Mouse (Mus musculus) CH12.LX (cell line): Measurements from ENCODE around the gene Gng12. TPM values are rescaled to one million over a fixed set of nuclear protein-coding genes. Genes with fewer than 3 reads are reported as not detected.

Experiments
- DNase-seq: peaks from one replicate; pipeline ENCODE4 v3.0.0-alpha.2; 2013; ENCODE audit errors: extremely low read depth
- H3K27ac ChIP-seq: 2 replicates; pipeline ENCODE4 v1.5.1; 2012; ENCODE audit warnings: low read depth, mild to moderate bottlenecking, control low read depth, moderate library complexity; ENCODE audit not compliant: insufficient read depth
- H3K27me3 ChIP-seq: replicated peaks from 2 replicates; pipeline ENCODE3; 2012; ENCODE audit warnings: inconsistent platforms
- H3K36me3 ChIP-seq, 2 experiments: replicated peaks in 1 of 2; 2 replicates each; pipeline versions ENCODE3 to v1.6.1; 2012; ENCODE audit warnings: inconsistent platforms in 1 of 2, low read length in 1 of 2, mild to moderate bottlenecking in 1 of 2, mixed read lengths in 1 of 2, moderate library complexity in 1 of 2; ENCODE audit not compliant: control insufficient read depth in 1 of 2, insufficient read depth in 1 of 2
- H3K4me1 ChIP-seq, 2 experiments: 2 replicates each; pipeline ENCODE4 v1.6.1; 2012; ENCODE audit warnings: inconsistent platforms in 1 of 2, moderate library complexity in 1 of 2; ENCODE audit not compliant: insufficient read depth in 2 of 2, control insufficient read depth in 1 of 2
- H3K4me2 ChIP-seq: 2 replicates; pipeline ENCODE4 v1.6.1; 2012; ENCODE audit warnings: low read depth, mild to moderate bottlenecking, control low read depth; ENCODE audit not compliant: poor library complexity, insufficient read depth, severe bottlenecking
- H3K4me3 ChIP-seq, 3 experiments: fragments of 150-350 bp in 1 of 3; sonication (generic) in 1 of 3; replicated peaks in 1 of 3; 2 replicates each; pipeline versions ENCODE3 to v1.5.1; 2011 to 2012; ENCODE audit warnings: low read depth in 2 of 3, low read length in 2 of 3, mild to moderate bottlenecking in 2 of 3, moderate library complexity in 2 of 3, control low read depth in 1 of 3, improper control_type of control experiment in 1 of 3, inconsistent platforms in 1 of 3, mixed read lengths in 1 of 3; ENCODE audit not compliant: poor library complexity in 1 of 3
- H3K79me2 ChIP-seq: replicated peaks from 2 replicates; pipeline ENCODE4 v1.6.1; 2012; ENCODE audit warnings: mild to moderate bottlenecking, moderate library complexity; ENCODE audit not compliant: control insufficient read depth, poor library complexity, insufficient read depth, severe bottlenecking; ENCODE audit errors: extremely low read depth
- H3K9ac ChIP-seq: 2 replicates; pipeline ENCODE4 v1.6.1; 2012; ENCODE audit warnings: low read depth, mild to moderate bottlenecking, control low read depth, moderate library complexity; ENCODE audit not compliant: insufficient read depth
- H3K9me3 ChIP-seq: replicated peaks from 2 replicates; pipeline ENCODE3; 2012; ENCODE audit warnings: low read length, inconsistent platforms, mixed read lengths
- BHLHE40 ChIP-seq: IDR thresholded peaks from 2 replicates; pipeline ENCODE4 v1.6.1; 2011; ENCODE audit warnings: mild to moderate bottlenecking, low read depth, low read length, improper control_type of control experiment
- CHD1 ChIP-seq: IDR thresholded peaks from 2 replicates; pipeline ENCODE4 v1.6.1; 2012; ENCODE audit warnings: low read depth, low read length, improper control_type of control experiment, inconsistent platforms
- CHD2 ChIP-seq: IDR thresholded peaks from 2 replicates; pipeline ENCODE4 v1.6.1; 2011; ENCODE audit warnings: low read length, improper control_type of control experiment
- CTCF ChIP-seq, 2 experiments: IDR thresholded peaks in 1 of 2; conservative IDR thresholded peaks in 1 of 2; 2 replicates each; pipeline ENCODE4 v1.5.1; 2011 to 2012; ENCODE audit warnings: low read depth in 2 of 2, low read length in 2 of 2, improper control_type of control experiment in 1 of 2, inconsistent platforms in 1 of 2, mild to moderate bottlenecking in 1 of 2, moderate library complexity in 1 of 2
- E2F4 ChIP-seq: IDR thresholded peaks from 2 replicates; pipeline ENCODE4 v1.6.1; 2011; ENCODE audit warnings: low read depth, low read length, improper control_type of control experiment; ENCODE audit not compliant: insufficient replicate concordance
- ELF1 ChIP-seq: IDR thresholded peaks from 2 replicates; pipeline ENCODE4 v1.6.1; 2014; ENCODE audit warnings: low read depth, mild to moderate bottlenecking, inconsistent platforms, low read length, improper control_type of control experiment
- EP300 ChIP-seq: IDR thresholded peaks from 2 replicates; pipeline ENCODE4 v1.6.1; 2011; ENCODE audit warnings: low read length, improper control_type of control experiment
- ETS1 ChIP-seq: conservative IDR thresholded peaks from 2 replicates; pipeline ENCODE4 v1.6.1; 2012; ENCODE audit warnings: low read depth, mild to moderate bottlenecking, inconsistent platforms, low read length, improper control_type of control experiment, moderate library complexity
- GABPA ChIP-seq: IDR thresholded peaks from 2 replicates; pipeline ENCODE4 v1.6.1; 2012; ENCODE audit warnings: low read depth, low read length, improper control_type of control experiment, inconsistent platforms; ENCODE audit not compliant: insufficient replicate concordance
- HCFC1 ChIP-seq: IDR thresholded peaks from 2 replicates; pipeline ENCODE4 v1.6.1; 2012; ENCODE audit warnings: low read depth, mild to moderate bottlenecking, inconsistent platforms, low read length, improper control_type of control experiment
- IRF4 ChIP-seq: IDR thresholded peaks from 2 replicates; pipeline ENCODE4 v1.6.1; 2014; ENCODE audit warnings: low read depth, mild to moderate bottlenecking, inconsistent platforms, low read length, improper control_type of control experiment
- JUN ChIP-seq: IDR thresholded peaks from 2 replicates; pipeline ENCODE4 v1.6.1; 2011; ENCODE audit warnings: low read depth, mild to moderate bottlenecking, low read length, improper control_type of control experiment, moderate library complexity; ENCODE audit not compliant: insufficient read depth
- JUND ChIP-seq: conservative IDR thresholded peaks from 2 replicates; pipeline ENCODE4 v1.6.1; 2011; ENCODE audit warnings: low read depth, low read length, improper control_type of control experiment
- KAT2A ChIP-seq: IDR thresholded peaks from 2 replicates; pipeline ENCODE4 v1.6.1; 2012; ENCODE audit warnings: low read length, improper control_type of control experiment, inconsistent platforms; ENCODE audit not compliant: insufficient replicate concordance
- MAFK ChIP-seq: IDR thresholded peaks from 2 replicates; pipeline ENCODE4 v1.6.1; 2011; ENCODE audit warnings: low read length, improper control_type of control experiment; ENCODE audit not compliant: insufficient replicate concordance
- MAX ChIP-seq: IDR thresholded peaks from 2 replicates; pipeline ENCODE4 v1.6.1; 2011; ENCODE audit warnings: low read length, improper control_type of control experiment
- MAZ ChIP-seq: IDR thresholded peaks from 2 replicates; pipeline ENCODE4 v1.6.1; 2012; ENCODE audit warnings: low read depth, mild to moderate bottlenecking, inconsistent platforms, low read length, improper control_type of control experiment, moderate library complexity
- MEF2A ChIP-seq: IDR thresholded peaks from 2 replicates; pipeline ENCODE4 v1.6.1; 2014; ENCODE audit warnings: low read depth, mild to moderate bottlenecking, inconsistent platforms, low read length, improper control_type of control experiment, borderline replicate concordance
- MXI1 ChIP-seq: IDR thresholded peaks from 2 replicates; pipeline ENCODE4 v1.6.1; 2011; ENCODE audit warnings: mild to moderate bottlenecking, low read depth, low read length, improper control_type of control experiment
- MYC ChIP-seq: IDR thresholded peaks from 2 replicates; pipeline ENCODE4 v1.6.1; 2011; ENCODE audit warnings: low read depth, mild to moderate bottlenecking, improper control_type of control experiment, low read length
- NELFE ChIP-seq: IDR thresholded peaks from 2 replicates; pipeline ENCODE4 v1.6.1; 2011; ENCODE audit warnings: low read depth, low read length, improper control_type of control experiment
- NRF1 ChIP-seq: IDR thresholded peaks from 2 replicates; pipeline ENCODE4 v1.6.1; 2014; ENCODE audit warnings: low read depth, mild to moderate bottlenecking, inconsistent platforms, low read length, improper control_type of control experiment, moderate library complexity
- PAX5 ChIP-seq: IDR thresholded peaks from 2 replicates; pipeline ENCODE4 v1.6.1; 2012; ENCODE audit warnings: low read length, inconsistent platforms, mixed read lengths
- POLR2A ChIP-seq: IDR thresholded peaks from 2 replicates; pipeline ENCODE4 v1.6.1; 2011; ENCODE audit warnings: low read depth, mild to moderate bottlenecking, improper control_type of control experiment, low read length
- POLR2AphosphoS2 ChIP-seq: IDR thresholded peaks from 2 replicates; pipeline ENCODE4 v1.6.1; 2011; ENCODE audit warnings: low read depth, low read length, improper control_type of control experiment
- RAD21 ChIP-seq: IDR thresholded peaks from 2 replicates; pipeline ENCODE4 v1.6.1; 2011; ENCODE audit warnings: low read depth, mild to moderate bottlenecking, low read length, improper control_type of control experiment, moderate library complexity
- RCOR1 ChIP-seq: conservative IDR thresholded peaks from 2 replicates; pipeline ENCODE4 v1.6.1; 2012; ENCODE audit warnings: low read depth, mild to moderate bottlenecking, inconsistent platforms, low read length, improper control_type of control experiment
- SIN3A ChIP-seq: IDR thresholded peaks from 2 replicates; pipeline ENCODE4 v1.6.1; 2012; ENCODE audit warnings: low read length, improper control_type of control experiment, inconsistent platforms
- SMC3 ChIP-seq: IDR thresholded peaks from 2 replicates; pipeline ENCODE4 v1.6.1; 2011; ENCODE audit warnings: low read depth, low read length, improper control_type of control experiment
- TBP ChIP-seq: conservative IDR thresholded peaks from 2 replicates; pipeline ENCODE4 v1.6.1; 2011; ENCODE audit warnings: low read depth, low read length, improper control_type of control experiment
- TCF12 ChIP-seq: IDR thresholded peaks from 2 replicates; pipeline ENCODE4 v1.6.1; 2014; ENCODE audit warnings: low read depth, mild to moderate bottlenecking, inconsistent platforms, low read length, improper control_type of control experiment
- UBTF ChIP-seq: IDR thresholded peaks from 2 replicates; pipeline ENCODE4 v1.6.1; 2012; ENCODE audit warnings: low read depth, mild to moderate bottlenecking, inconsistent platforms, low read length, improper control_type of control experiment, moderate library complexity
- USF1 ChIP-seq: IDR thresholded peaks from 2 replicates; pipeline ENCODE4 v1.6.1; 2014; ENCODE audit warnings: low read depth, mild to moderate bottlenecking, inconsistent platforms, low read length, improper control_type of control experiment
- USF2 ChIP-seq: conservative IDR thresholded peaks from 2 replicates; pipeline ENCODE4 v1.6.1; 2011; ENCODE audit warnings: low read depth, low read length, improper control_type of control experiment
- ZC3H11A ChIP-seq: IDR thresholded peaks from 2 replicates; pipeline ENCODE4 v1.6.1; 2012; ENCODE audit warnings: low read depth, mild to moderate bottlenecking, inconsistent platforms, low read length, improper control_type of control experiment
- ZKSCAN1 ChIP-seq: IDR thresholded peaks from 2 replicates; pipeline ENCODE4 v1.6.1; 2012; ENCODE audit warnings: low read depth, inconsistent platforms, low read length, improper control_type of control experiment, borderline replicate concordance
- ZMIZ1 ChIP-seq: IDR thresholded peaks from 2 replicates; pipeline ENCODE4 v1.6.1; 2012; ENCODE audit warnings: low read depth, mild to moderate bottlenecking, inconsistent platforms, low read length, improper control_type of control experiment
- ZNF384 ChIP-seq: IDR thresholded peaks from 2 replicates; pipeline ENCODE4 v1.6.1; 2012; ENCODE audit warnings: low read depth, low read length, improper control_type of control experiment, inconsistent platforms
- dilution Hi-C: fragments of 300-500 bp; cut with MboI; formaldehyde crosslinking; loops from 2 replicates; pipeline ENCODE4 v1.14.3; 2020; ENCODE audit warnings: low sequenced_read_pairs; ENCODE audit not compliant: extremely low pct_unique_long_range_greater_than_20kb, extremely low pct_ligation_motif_present
- in situ Hi-C: fragments of 300-500 bp; cut with MboI; formaldehyde crosslinking; loops from 3 replicates; pipeline ENCODE4 v1.14.3; 2019; ENCODE audit warnings: low sequenced_read_pairs, low pct_ligation_motif_present, low pct_unique_long_range_greater_than_20kb, mixed read lengths
- polyA plus RNA-seq: library from polyadenylated mRNA; unstranded; fragments of >175 nt; gene quantifications from 2 replicates; pipeline ENCODE4 v1.2.1, GENCODE M21; 2012; ENCODE audit warnings: low read depth; ENCODE audit not compliant: insufficient read length
- total RNA-seq, 2 experiments: library from RNA; depleted of rRNA; stranded (reverse); fragments of 300-350 nt in 1 of 2; fragments of >200 nt in 1 of 2; gene quantifications; 2 replicates each; pipeline ENCODE4 v1.2.3; 2012 to 2014

Gene Gng12
- total and polyA plus RNA-seq, 3 experiments, result 3.9 to 20.8 (median 12.2) TPM

- in situ Hi-C loops, result no loop called here
- peak overlapping the region in 2 of 3 experiments; percentile 17 to 30 for H3K4me3 ChIP-seq
- H3K27ac ChIP-seq, result peak overlapping the region; percentile 76
- no peaks in the 10 kb centered on the region for H3K9me3 ChIP-seq
- DNase-seq, result peak; percentile 83
- peak overlapping the region; percentile 50 for H3K9ac ChIP-seq
- no peaks in the 10 kb centered on the region for H3K79me2 ChIP-seq
- H3K27me3 ChIP-seq, result no peaks in the 10 kb centered on the region
- H3K36me3 ChIP-seq, result no peaks in the 10 kb centered on the region
- dilution Hi-C loops, result no loop called here
- H3K4me1 ChIP-seq, result peaks cover 9 to 47% of the 10 kb centered on the region in 2 experiments; a peak in 3 of 4 replicates
- no peak for TF ChIP-seq ZKSCAN1
- TF ChIP-seq NELFE, result no peak; the same call in 1 of the 2 replicates
- peak; percentile 11; the same call in 1 of the 2 replicates for TF ChIP-seq MAX
- TF ChIP-seq TCF12, result peak; percentile 64; the same call in 1 of the 2 replicates
- no peak for TF ChIP-seq KAT2A
- TF ChIP-seq ZNF384, result no peak
- TF ChIP-seq CHD2, result peak; percentile 24; the same call in 1 of the 2 replicates
- no peak for TF ChIP-seq SMC3
- no peak for TF ChIP-seq TBP
- no peak for TF ChIP-seq JUND
- no peak for TF ChIP-seq POLR2A
- peak; percentile 35 for TF ChIP-seq EP300
- no peak for TF ChIP-seq PAX5
- no peak for TF ChIP-seq MYC
- no peak for TF ChIP-seq HCFC1
- no peak for TF ChIP-seq JUN
- TF ChIP-seq BHLHE40, result peak; percentile 58
- TF ChIP-seq ZC3H11A, result no peak
- TF ChIP-seq USF1, result no peak
- TF ChIP-seq MAZ, result 0 out of 2 replicates have a peak, but pooled peaks have one; percentile 42
- no peak for TF ChIP-seq RAD21
- TF ChIP-seq ZMIZ1, result no peak
- no peak for TF ChIP-seq USF2
- peak; percentile 22; the same call in 1 of the 2 replicates for TF ChIP-seq ELF1
- no peak for TF ChIP-seq CHD1
- no peak; the same call in 1 of the 2 replicates for TF ChIP-seq MXI1
- TF ChIP-seq IRF4, result no peak
- peak; percentile 54 for TF ChIP-seq ETS1
- TF ChIP-seq MEF2A, result peak; percentile 52
- TF ChIP-seq NRF1, result no peak
- no peak for TF ChIP-seq CTCF (conservative IDR thresholded peaks at IDR 0.05 in 1 of 2, IDR thresholded peaks at IDR 0.05 in 1 of 2; ENCODE audit: low read depth in 2 of 2, low read length in 2 of 2)
- TF ChIP-seq MAFK, result 0 out of 2 replicates have a peak, but pooled peaks have one; percentile 33
- TF ChIP-seq E2F4, result no peak
- TF ChIP-seq GABPA, result no peak
- no peak for TF ChIP-seq RCOR1
- TF ChIP-seq UBTF, result no peak
- no peak for TF ChIP-seq SIN3A
- TF ChIP-seq POLR2AphosphoS2, result no peak
- peak overlapping the region; percentile 72 for H3K4me2 ChIP-seq
Measured at GRCm38 (mm10) chr6:67069800-67070315, 173.7 kb downstream of the Gng12 start.
